Mouse (Mus musculus) myocyte (in vitro differentiated cells): Measurements from ENCODE around the gene Jmjd7. TPM values are rescaled to one million over a fixed set of nuclear protein-coding genes. Genes with fewer than 3 reads are reported as not detected.

Source experiments
- H3K27me3 ChIP-seq: one replicate; pipeline ENCODE4 v1.6.1; 2011; ENCODE audit not compliant: control insufficient read depth, insufficient read depth, insufficient read length
- H3K36me3 ChIP-seq: one replicate; pipeline ENCODE4 v1.6.1; 2011; ENCODE audit not compliant: control insufficient read depth, insufficient read depth
- H3K4me2 ChIP-seq: one replicate; pipeline ENCODE4 v1.6.1; 2011; ENCODE audit warnings: low read depth, control low read depth
- H3K4me3 ChIP-seq: one replicate; pipeline ENCODE4 v1.5.1; 2011; ENCODE audit warnings: mild to moderate bottlenecking, control low read depth, moderate library complexity
- H3K79me2 ChIP-seq: one replicate; pipeline ENCODE4 v1.6.1; 2011; ENCODE audit not compliant: control insufficient read depth, insufficient read depth
- H3ac ChIP-seq: one replicate; pipeline ENCODE4 v1.6.1; 2011; ENCODE audit not compliant: control insufficient read depth, insufficient read length
- CEBPB ChIP-seq: IDR thresholded peaks from 2 replicates; pipeline ENCODE4 v1.6.1; 2011; ENCODE audit warnings: mild to moderate bottlenecking, moderate library complexity; ENCODE audit not compliant: poor library complexity, insufficient read depth, severe bottlenecking
- E2F4 ChIP-seq: IDR thresholded peaks from one replicate; pipeline ENCODE4 v1.6.1; 2011; ENCODE audit warnings: mild to moderate bottlenecking, control low read depth, moderate library complexity; ENCODE audit not compliant: insufficient read depth
- MAX ChIP-seq: IDR thresholded peaks from one replicate; pipeline ENCODE4 v1.6.1; 2011; ENCODE audit warnings: low read depth, mild to moderate bottlenecking, control low read depth
- MYOD1 ChIP-seq, 3 experiments: IDR thresholded peaks; one replicate each; pipeline ENCODE4 v1.6.1; 2011; ENCODE audit warnings: control low read depth in 2 of 3, low read depth in 2 of 3, mild to moderate bottlenecking in 2 of 3, moderate library complexity in 1 of 3; ENCODE audit not compliant: insufficient read length in 2 of 3, control insufficient read depth in 1 of 3
- MYOG ChIP-seq, 3 experiments: IDR thresholded peaks; one replicate each; pipeline ENCODE4 v1.6.1; 2011; ENCODE audit warnings: control low read depth in 2 of 3, low read depth in 2 of 3, mild to moderate bottlenecking in 2 of 3; ENCODE audit not compliant: insufficient read length in 2 of 3, control insufficient read depth in 1 of 3, insufficient read depth in 1 of 3
- POLR2A ChIP-seq: IDR thresholded peaks from one replicate; pipeline ENCODE4 v1.6.1; 2011; ENCODE audit warnings: low read depth, mild to moderate bottlenecking, control low read depth, moderate library complexity; ENCODE audit not compliant: insufficient read length
- POLR2AphosphoS2 ChIP-seq: IDR thresholded peaks from one replicate; pipeline ENCODE4 v1.6.1; 2011; ENCODE audit warnings: low read depth, control low read depth; ENCODE audit not compliant: insufficient read length
- REST ChIP-seq: IDR thresholded peaks from one replicate; pipeline ENCODE4 v1.6.1; 2011; ENCODE audit warnings: mild to moderate bottlenecking, control low read depth, moderate library complexity; ENCODE audit not compliant: insufficient read depth, insufficient read length
- SRF ChIP-seq: IDR thresholded peaks from one replicate; pipeline ENCODE4 v1.6.1; 2011; ENCODE audit warnings: low read depth; ENCODE audit not compliant: control insufficient read depth, insufficient read length
- TCF12 ChIP-seq: IDR thresholded peaks from one replicate; pipeline ENCODE4 v1.6.1; 2011; ENCODE audit warnings: mild to moderate bottlenecking, control low read depth; ENCODE audit not compliant: poor library complexity, insufficient read depth, severe bottlenecking
- TCF3 ChIP-seq: IDR thresholded peaks from one replicate; pipeline ENCODE4 v1.6.1; 2011; ENCODE audit warnings: low read depth, control low read depth; ENCODE audit not compliant: insufficient read length
- USF1 ChIP-seq: IDR thresholded peaks from one replicate; pipeline ENCODE4 v1.6.1; 2011; ENCODE audit warnings: low read depth, mild to moderate bottlenecking, control low read depth, moderate library complexity
- polyA plus RNA-seq: library from polyadenylated mRNA; unstranded; fragments of >200 nt; fragmentation: generic; extraction: Trizol; gene quantifications from one replicate; pipeline ENCODE4 v1.2.1, GENCODE M21; 2012; ENCODE audit warnings: missing spikeins

Jmjd7 gene
- polyA plus RNA-seq, 1 experiment: 10.7 TPM

GRCm38 (mm10) chr2:120017599-120017998 lies 9.7 kb upstream of the Jmjd7 start:
- H3K4me3 ChIP-seq: no peak overlapping the region
- no peaks in the 10 kb centered on the region for H3K27me3 ChIP-seq
- H3K79me2 ChIP-seq: no peaks in the 10 kb centered on the region
- H3K4me2 ChIP-seq: no peak overlapping the region
- H3K36me3 ChIP-seq: peaks cover 7% of the 10 kb centered on the region
- H3ac ChIP-seq: no peak overlapping the region
- no peak for TF ChIP-seq TCF12
- no peak for TF ChIP-seq POLR2A
- TF ChIP-seq POLR2AphosphoS2: no peak
- no peak for TF ChIP-seq MAX
- no peak for TF ChIP-seq USF1
- TF ChIP-seq CEBPB: no peak
- TF ChIP-seq MYOG (IDR thresholded peaks at IDR 0.05; ENCODE audit: control insufficient read depth in 1 of 3, insufficient read depth in 1 of 3, insufficient read length in 2 of 3, low read depth in 2 of 3): no peak
- no peak for TF ChIP-seq TCF3
- no peak for TF ChIP-seq REST
- TF ChIP-seq E2F4: no peak
- TF ChIP-seq MYOD1 (IDR thresholded peaks at IDR 0.05; ENCODE audit: control insufficient read depth in 1 of 3, insufficient read length in 2 of 3, low read depth in 2 of 3): no peak
- no peak for TF ChIP-seq SRF

DNA sequence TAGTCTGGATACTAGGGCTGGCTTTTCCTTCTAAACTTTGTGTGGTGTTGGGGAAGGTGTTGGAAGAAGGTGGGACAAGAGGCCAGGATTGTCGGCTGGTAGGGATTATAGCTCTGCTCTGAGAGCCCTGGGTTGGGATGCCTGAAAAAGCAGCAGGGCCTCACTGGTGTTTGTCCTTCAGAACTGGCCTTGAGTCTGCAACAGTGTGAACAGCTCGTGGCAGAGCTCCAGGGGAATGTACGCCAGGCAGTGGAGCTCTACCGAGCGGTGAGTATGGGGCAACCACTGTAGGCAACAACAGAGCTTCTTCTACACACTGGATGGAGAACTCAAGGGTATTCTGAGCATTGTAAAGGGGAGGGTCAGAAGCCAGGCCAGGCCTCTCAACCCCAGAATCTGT lies 2.9 kb upstream of the Jmjd7 start:
- no peak for TF ChIP-seq USF1
- no peak for TF ChIP-seq TCF12
- TF ChIP-seq CEBPB: no peak
- TF ChIP-seq TCF3: no peak
- TF ChIP-seq POLR2A: no peak
- TF ChIP-seq MAX: no peak
- no peak for TF ChIP-seq POLR2AphosphoS2
- TF ChIP-seq SRF: no peak
- TF ChIP-seq MYOD1 (IDR thresholded peaks at IDR 0.05; ENCODE audit: control insufficient read depth in 1 of 3, insufficient read length in 2 of 3, low read depth in 2 of 3): no peak
- no peak for TF ChIP-seq E2F4
- no peak for TF ChIP-seq MYOG (IDR thresholded peaks at IDR 0.05; ENCODE audit: control insufficient read depth in 1 of 3, insufficient read depth in 1 of 3, insufficient read length in 2 of 3, low read depth in 2 of 3)
- no peak for TF ChIP-seq REST
- Histone ChIP-seq H3K4me2 (no peak overlapping the region), H3K4me3 (no peak overlapping the region), H3K27me3 (no peaks in the 10 kb centered on the region), H3K79me2 (no peaks in the 10 kb centered on the region), H3ac (no peak overlapping the region), H3K36me3 (no peaks in the 10 kb centered on the region)

DNA sequence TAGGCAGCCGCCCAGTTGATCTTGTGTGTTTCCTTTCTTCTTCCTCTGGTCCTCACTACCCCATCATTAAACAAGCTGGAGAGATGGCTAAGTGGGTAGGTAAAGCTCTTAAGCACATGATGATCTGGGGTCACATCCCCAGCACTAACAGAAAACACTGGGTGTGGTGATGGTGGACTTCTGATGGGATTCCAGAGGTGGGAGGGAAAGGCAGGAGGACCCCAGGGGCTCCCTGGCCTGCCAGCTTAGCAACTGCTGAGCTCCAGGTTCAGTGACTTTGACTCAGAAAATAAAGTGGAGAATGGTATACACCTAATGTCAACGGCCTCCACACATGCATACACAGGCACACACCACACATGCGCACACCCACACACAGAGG lies 658 bp downstream of the Jmjd7 start:
- no peaks in the 10 kb centered on the region for H3K27me3 ChIP-seq
- no peaks in the 10 kb centered on the region for H3K36me3 ChIP-seq
- no peaks in the 10 kb centered on the region for H3K79me2 ChIP-seq
- peak overlapping the region; percentile 74 for H3K4me2 ChIP-seq
- H3ac ChIP-seq: peak overlapping the region; percentile 51
- H3K4me3 ChIP-seq: peak overlapping the region; percentile 57
- TF ChIP-seq POLR2A (no peak), MAX (no peak), E2F4 (no peak), CEBPB (no peak), TCF3 (no peak), MYOG (IDR thresholded peaks at IDR 0.05; ENCODE audit: control insufficient read depth in 1 of 3, insufficient read depth in 1 of 3, insufficient read length in 2 of 3, low read depth in 2 of 3) (no peak), MYOD1 (IDR thresholded peaks at IDR 0.05; ENCODE audit: control insufficient read depth in 1 of 3, insufficient read length in 2 of 3, low read depth in 2 of 3) (no peak), REST (no peak)

DNA sequence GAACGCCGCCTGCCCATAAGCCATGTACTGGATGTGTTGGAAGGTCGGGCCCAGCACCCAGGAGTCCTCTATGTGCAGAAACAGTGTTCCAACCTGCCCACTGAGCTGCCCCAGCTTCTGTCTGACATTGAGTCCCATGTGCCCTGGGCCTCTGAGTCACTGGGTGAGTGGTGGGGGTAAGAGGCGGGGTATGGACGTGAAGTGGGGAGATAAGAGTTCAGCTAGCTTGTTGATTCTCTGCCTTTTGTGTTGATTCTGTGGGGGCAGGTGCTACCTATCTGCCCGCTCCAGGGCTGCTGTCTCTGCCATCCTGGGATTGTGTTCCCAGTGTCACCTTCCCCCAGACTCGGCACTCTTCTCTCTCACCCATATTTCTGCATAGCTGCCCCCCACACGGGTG lies 3.1 kb downstream of the Jmjd7 start:
- H3K27me3 ChIP-seq: no peaks in the 10 kb centered on the region
- H3K79me2 ChIP-seq: no peaks in the 10 kb centered on the region
- H3K36me3 ChIP-seq: no peaks in the 10 kb centered on the region
- H3K4me2 ChIP-seq: no peak overlapping the region
- H3ac ChIP-seq: no peak overlapping the region
- H3K4me3 ChIP-seq: no peak overlapping the region
- TF ChIP-seq SRF: no peak
- no peak for TF ChIP-seq MYOG (IDR thresholded peaks at IDR 0.05; ENCODE audit: control insufficient read depth in 1 of 3, insufficient read depth in 1 of 3, insufficient read length in 2 of 3, low read depth in 2 of 3)
- no peak for TF ChIP-seq POLR2AphosphoS2
- TF ChIP-seq MYOD1 (IDR thresholded peaks at IDR 0.05; ENCODE audit: control insufficient read depth in 1 of 3, insufficient read length in 2 of 3, low read depth in 2 of 3): no peak
- TF ChIP-seq CEBPB: no peak
- TF ChIP-seq E2F4: no peak

DNA sequence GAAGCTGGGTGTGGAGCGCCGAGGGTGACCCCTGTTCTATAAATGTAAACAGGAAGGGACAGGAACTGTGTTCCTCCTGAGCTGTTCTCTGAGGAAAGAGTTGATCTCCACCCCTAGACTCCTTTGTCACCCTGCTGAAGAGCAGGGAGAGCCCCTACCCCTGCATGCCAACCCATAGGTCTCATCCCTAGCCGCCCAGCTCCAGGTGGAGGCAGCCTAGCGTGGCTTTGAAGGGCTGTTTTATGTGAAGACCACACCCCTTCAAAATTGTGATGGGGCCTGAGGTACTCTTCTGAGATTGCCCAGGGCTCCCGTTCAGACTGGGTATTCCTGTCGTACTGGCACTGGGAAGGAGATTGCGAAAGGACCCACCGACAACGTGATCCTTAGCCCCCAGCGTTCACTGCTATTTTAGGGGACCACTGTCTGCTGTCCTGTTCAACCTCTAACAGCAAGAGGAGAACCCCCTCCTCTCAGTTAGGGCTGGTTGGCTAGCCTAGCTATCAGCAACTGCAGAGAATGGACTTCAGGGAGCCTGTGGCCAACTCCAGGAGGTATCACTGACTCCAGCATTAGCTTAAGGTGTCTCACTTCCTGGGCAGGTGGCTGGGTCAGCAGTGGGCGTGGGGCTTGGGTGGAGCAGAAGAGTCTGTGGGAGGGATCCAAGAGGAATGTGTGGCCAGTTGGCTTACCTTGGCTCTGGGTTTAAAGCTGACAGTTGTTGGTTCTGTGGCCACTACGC lies 5.6 kb downstream of the Jmjd7 start, which contains the start of gene Pla2g4b:
Pla2g4b (plus strand) TSS at position 692 of the 742 bp plus-strand sequence.
- no peaks in the 10 kb centered on the region for H3K36me3 ChIP-seq
- no peaks in the 10 kb centered on the region for H3K79me2 ChIP-seq
- H3K4me3 ChIP-seq: no peak within 1 kb of the TSS
- no peaks in the 10 kb centered on the region for H3K27me3 ChIP-seq
- no peak within 1 kb of the TSS for H3K4me2 ChIP-seq
- TF ChIP-seq TCF3 (no peak), MAX (no peak), POLR2AphosphoS2 (no peak), MYOG (IDR thresholded peaks at IDR 0.05; ENCODE audit: control insufficient read depth in 1 of 3, insufficient read depth in 1 of 3, insufficient read length in 2 of 3, low read depth in 2 of 3) (no peak), CEBPB (no peak), E2F4 (no peak)
- no peak within 1 kb of the TSS for H3ac ChIP-seq
